10 mouse cellular contexts compared by ENCODE assay signal in genomic region chr2:113807640-113808039, GRCm38 (mm10). TPM values are rescaled to one million over a fixed set of nuclear protein-coding genes. Genes with fewer than 3 reads are reported as not detected.
DNase-seq lines count a peak whose midpoint lies in the region; ATAC-seq and TF ChIP-seq lines count a peak whose summit lies in the region.
"Had no signal": no experiment of that assay in that cellular context is flagged by ENCODE, and none has a peak within 500 bp of the region (broad histone marks: within the 10 kb centered on the region; RNA-seq: fewer than 3 reads in every experiment).

No protein-coding gene starts in this region.

- no peak overlapping the region for H3K9ac ChIP-seq in ES-E14 (ENCODE audit: insufficient read depth, low read depth, low read length, poor library complexity, severe bottlenecking)
- H3K9ac ChIP-seq in forebrain, embryonic 14.5 days (ENCODE audit: low read length), result no peak overlapping the region
- no peak overlapping the region for H3K9ac ChIP-seq in midbrain, postnatal 0 days (replicated peaks; ENCODE audit: low read length, poor library complexity, severe bottlenecking)
- H3K9ac ChIP-seq: embryonic facial prominence, embryonic 13.5 days; limb, embryonic 15.5 days had no signal

- in situ Hi-C loops in ES-E14 (cut with MboI; ENCODE audit: low sequenced_read_pairs in 2 of 2, unreplicated experiment in 2 of 2), result loop anchor here (10.0 to 25.0 kb wide), 2 partner anchors 270 to 313 kb away; no protein-coding TSS in a partner anchor

- DNase-seq in kidney, adult 18-20 months, result peak; percentile 70
- DNase-seq in kidney, adult 11 months, result no peak
- peak; percentile 43 for DNase-seq in ES-E14 (ENCODE audit: low read depth, low spot score)
- peak; percentile 41 for DNase-seq in c-Kit-positive CD71-negative TER-119-negative erythroid progenitor cells, embryonic 14.5 days (ENCODE audit: low read depth)
- peak; percentile 54 for DNase-seq in forebrain, embryonic 14.5 days (ENCODE audit: low spot score)
- DNase-seq in kidney, postnatal 4 days, result peak; percentile 87
- peak; percentile 58 for DNase-seq in midbrain, postnatal 0 days (ENCODE audit: low spot score)
- peak; percentile 53 to 64 for DNase-seq in urinary bladder, postnatal 36 days (ENCODE audit: low spot score in 2 of 2)

- H3K27ac ChIP-seq in ES-E14 (ENCODE audit: insufficient read depth, low read depth, low read length, poor library complexity, severe bottlenecking), result no peak overlapping the region
- no peak overlapping the region for H3K27ac ChIP-seq in forebrain, embryonic 14.5 days (ENCODE audit: low read depth, low read length)
- no peak overlapping the region for H3K27ac ChIP-seq in midbrain, postnatal 0 days (ENCODE audit: low read depth, low read length)
- H3K27ac ChIP-seq: embryonic facial prominence, embryonic 13.5 days; limb, embryonic 15.5 days had no signal

- H3K4me2 ChIP-seq in forebrain, embryonic 14.5 days (ENCODE audit: low read length), result no peak overlapping the region
- no peak overlapping the region for H3K4me2 ChIP-seq in midbrain, postnatal 0 days (ENCODE audit: low read depth, low read length, poor library complexity, severe bottlenecking)
- H3K4me2 ChIP-seq: embryonic facial prominence, embryonic 13.5 days; limb, embryonic 15.5 days had no signal

- WGBS in forebrain, embryonic 14.5 days, result 24% methylated on average over 9 of the region's 9 CpGs
- 22% methylated on average over 9 of the region's 9 CpGs for WGBS in midbrain, postnatal 0 days

- H3K36me3 ChIP-seq in ES-E14 (ENCODE audit: control insufficient read depth, insufficient read depth, low read length, poor library complexity, severe bottlenecking), result no peaks in the 10 kb centered on the region
- H3K36me3 ChIP-seq in forebrain, embryonic 14.5 days (ENCODE audit: control insufficient read depth, insufficient read depth, low read length), result no peaks in the 10 kb centered on the region
- no peaks in the 10 kb centered on the region for H3K36me3 ChIP-seq in midbrain, postnatal 0 days (ENCODE audit: insufficient read depth, low read length)
- H3K36me3 ChIP-seq: embryonic facial prominence, embryonic 13.5 days; limb, embryonic 15.5 days had no signal

- ATAC-seq in forebrain, embryonic 14.5 days, result peak; percentile 44; the same call in 1 of the 2 replicates
- ATAC-seq in midbrain, postnatal 0 days (ENCODE audit: low FRiP score), result peak; percentile 52; the same call in 1 of the 2 replicates

- peak; percentile 74 for TF ChIP-seq CTCF in midbrain, postnatal 0 days (IDR thresholded peaks at IDR 0.05)

- H3K4me1 ChIP-seq in ES-E14 (ENCODE audit: control insufficient read depth in 2 of 2, insufficient read depth in 2 of 2, low read length in 2 of 2, poor library complexity in 1 of 2), result no peaks in the 10 kb centered on the region
- H3K4me1 ChIP-seq in forebrain, embryonic 14.5 days (ENCODE audit: control insufficient read depth, insufficient read depth, low read length), result no peaks in the 10 kb centered on the region
- H3K4me1 ChIP-seq in midbrain, postnatal 0 days (ENCODE audit: insufficient read depth, low read length), result no peaks in the 10 kb centered on the region
- H3K4me1 ChIP-seq: embryonic facial prominence, embryonic 13.5 days; limb, embryonic 15.5 days had no signal

- no peak overlapping the region for H3K4me3 ChIP-seq in ES-E14 (ENCODE audit: insufficient read depth in 1 of 2, low read depth in 1 of 2, low read length in 2 of 2, poor library complexity in 1 of 2, severe bottlenecking in 1 of 2)
- no peak overlapping the region for H3K4me3 ChIP-seq in forebrain, embryonic 14.5 days (ENCODE audit: low read depth, low read length)
- no peak overlapping the region for H3K4me3 ChIP-seq in midbrain, postnatal 0 days (ENCODE audit: low read depth, low read length)
- H3K4me3 ChIP-seq: embryonic facial prominence, embryonic 13.5 days; limb, embryonic 15.5 days had no signal

- H3K9me3 ChIP-seq in ES-E14 (ENCODE audit: control insufficient read depth, insufficient read depth, low read depth, low read length), result no peaks in the 10 kb centered on the region
- no peaks in the 10 kb centered on the region for H3K9me3 ChIP-seq in forebrain, embryonic 14.5 days (replicated peaks; ENCODE audit: control insufficient read depth, low read length)
- no peaks in the 10 kb centered on the region for H3K9me3 ChIP-seq in midbrain, postnatal 0 days (ENCODE audit: low read length)
- H3K9me3 ChIP-seq: embryonic facial prominence, embryonic 13.5 days; limb, embryonic 15.5 days had no signal

- H3K27me3 ChIP-seq in forebrain, embryonic 14.5 days (replicated peaks; ENCODE audit: control insufficient read depth, insufficient read depth, low read length), result no peaks in the 10 kb centered on the region
- H3K27me3 ChIP-seq in midbrain, postnatal 0 days (ENCODE audit: insufficient read depth, low read length), result no peaks in the 10 kb centered on the region

TF ChIP-seq in ES-E14, 5 proteins besides CTCF, POLR2A, EP300 and RAD21:
- TF ChIP-seq CHD2 (IDR thresholded peaks at IDR 0.05; ENCODE audit: low read depth, low read length), result no peak
- TF ChIP-seq ZC3H11A (IDR thresholded peaks at IDR 0.05; ENCODE audit: borderline replicate concordance, low read depth, low read length), result peak; percentile 46; the same call in 1 of the 2 replicates
- no peak for TF ChIP-seq ZNF384 (IDR thresholded peaks at IDR 0.05; ENCODE audit: low read depth, low read length)
- no peak for TF ChIP-seq MAFK (IDR thresholded peaks at IDR 0.05; ENCODE audit: insufficient read depth, low read depth, low read length)
- no peak for TF ChIP-seq HCFC1 (IDR thresholded peaks at IDR 0.05; ENCODE audit: borderline replicate concordance, insufficient read depth, low read length)
TF ChIP-seq in ES-E14: peak in this region for 1.

RNA-seq across cellular contexts. Expression of gene Scg5, which starts 21.3 kb away (rescaled TPM):
- 0.79 TPM in 1 of 2 replicates, not detected in the other for total RNA-seq in ES-E14 (2012; rRNA removed)
- 224 and 229 TPM in 2 replicates for polyA plus RNA-seq in forebrain, embryonic 14.5 days (2014; fragmentation: Nextera tagmentation; extraction: Ambion mirVana)
- 234 and 270 TPM in 2 replicates for total RNA-seq in midbrain, postnatal 0 days (2014; rRNA removed)
- polyA plus RNA-seq in midbrain, postnatal 0 days (2015; fragmentation: Nextera tagmentation; extraction: Ambion mirVana), result 406 and 419 TPM in 2 replicates

RNA-seq across cellular contexts. Expression of gene Arhgap11a, which starts 40.8 kb away (rescaled TPM):
- total RNA-seq in ES-E14 (2012; rRNA removed), result 21.5 and 25.2 TPM in 2 replicates
- 5.5 and 5.9 TPM in 2 replicates for polyA plus RNA-seq in forebrain, embryonic 14.5 days (2014; fragmentation: Nextera tagmentation; extraction: Ambion mirVana)
- 1.2 and 1.3 TPM in 2 replicates for total RNA-seq in midbrain, postnatal 0 days (2014; rRNA removed)
- 2.0 and 2.2 TPM in 2 replicates for polyA plus RNA-seq in midbrain, postnatal 0 days (2015; fragmentation: Nextera tagmentation; extraction: Ambion mirVana)

RNA-seq across cellular contexts. Expression of gene Grem1, which starts 49.2 kb away (rescaled TPM):
- total RNA-seq in ES-E14 (2012; rRNA removed), result 0.26 and 0.76 TPM in 2 replicates
- 0.32 and 0.48 TPM in 2 replicates for polyA plus RNA-seq in forebrain, embryonic 14.5 days (2014; fragmentation: Nextera tagmentation; extraction: Ambion mirVana)
- 4.1 and 4.2 TPM in 2 replicates for total RNA-seq in midbrain, postnatal 0 days (2014; rRNA removed)
- 1.1 and 1.2 TPM in 2 replicates for polyA plus RNA-seq in midbrain, postnatal 0 days (2015; fragmentation: Nextera tagmentation; extraction: Ambion mirVana)

Comparison
In these comparisons a context has a peak if more than half of its experiments do, and no peak if none do; other contexts are left out.
1. RNA of gene Scg5, which starts 21.3 kb away (total RNA-seq): 234 to 270 TPM in midbrain, postnatal 0 days; 0.79 TPM in ES-E14; every median in the first group is over 100 times any median in the second.